Mouse (Mus musculus): ENCODE measurements at regions not wholly inside any gene's neighbourhood (a gene's known extent, or its start where the extent isn't known, plus 50 kb on each side); places are given as distances from the start of the nearest gene placed in this dataset.
"Not testable (repeated sequence)": the region's sequence is repeated elsewhere in the genome, so short reads cannot be mapped to it uniquely, and the experiment has no call there.

DNA sequence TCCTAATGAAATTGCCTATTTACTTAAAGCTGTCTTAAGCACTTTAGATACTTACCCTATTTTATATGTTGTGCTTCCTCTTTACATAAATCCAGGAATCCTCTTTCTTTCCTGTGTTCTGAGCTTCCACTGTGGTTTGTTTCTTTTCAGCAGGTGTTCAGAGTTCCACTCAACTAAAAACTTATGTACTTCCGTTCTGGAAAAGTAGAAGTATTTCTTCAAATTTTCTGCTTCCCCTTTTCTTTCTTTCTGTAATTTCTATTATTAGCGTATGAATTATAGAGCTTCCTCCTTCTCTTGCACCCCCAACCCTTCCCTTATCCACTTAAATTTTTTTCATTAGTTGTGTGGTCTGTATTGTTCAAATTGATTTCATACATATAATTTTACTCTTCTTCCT lies 165.8 kb upstream of the Nudt12 start:
- no peak for DNase-seq (ENCODE audit: low spot score in 2 of 2)

DNA sequence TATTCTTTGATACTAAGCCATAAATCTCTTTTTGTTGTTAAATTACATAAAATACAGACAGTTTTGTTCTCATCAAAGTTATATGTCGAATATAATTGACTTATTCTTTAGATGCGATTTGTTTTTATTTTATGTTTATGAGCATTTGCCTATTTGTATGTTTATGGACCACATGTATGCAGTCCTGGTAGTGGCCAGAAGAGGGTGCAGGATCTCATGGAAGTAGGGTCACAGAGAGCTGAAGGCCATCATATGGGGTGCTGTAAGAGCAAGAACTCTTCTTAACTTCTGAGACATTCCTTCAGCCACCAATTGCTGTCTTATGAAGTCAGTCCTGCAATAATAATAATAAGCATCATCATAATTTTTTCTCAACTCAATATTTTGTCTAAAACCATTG lies 143.2 kb upstream of the Nudt12 start:
- no peak for DNase-seq (ENCODE audit: low spot score in 2 of 2)

DNA sequence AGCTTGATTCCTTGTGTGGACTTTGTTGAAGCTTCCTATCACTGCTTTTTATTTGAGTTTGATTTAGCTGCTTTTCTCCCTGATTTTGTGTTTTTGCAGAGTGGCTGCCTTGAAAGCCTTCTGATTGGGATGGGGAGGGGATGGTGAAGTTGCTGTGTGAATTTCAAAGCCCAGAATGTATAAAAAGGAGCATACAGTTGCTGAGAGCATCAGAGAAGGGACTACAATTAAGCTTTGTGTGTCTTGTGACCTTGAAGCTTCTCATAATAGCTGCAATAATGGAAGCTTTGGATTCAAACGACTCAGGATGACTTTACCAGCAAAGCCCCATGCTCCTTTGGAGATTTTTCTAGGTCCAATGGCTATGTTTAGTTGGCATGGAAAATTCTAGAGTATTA lies 130.6 kb upstream of the Nudt12 start:
- no peak for DNase-seq (ENCODE audit: low spot score in 2 of 2)

- DNase-seq (ENCODE audit: low spot score in 2 of 2), result no peak
Measured at GRCm38 (mm10) chr17:59142995-59143759, 130.0 kb upstream of the Nudt12 start.

DNA sequence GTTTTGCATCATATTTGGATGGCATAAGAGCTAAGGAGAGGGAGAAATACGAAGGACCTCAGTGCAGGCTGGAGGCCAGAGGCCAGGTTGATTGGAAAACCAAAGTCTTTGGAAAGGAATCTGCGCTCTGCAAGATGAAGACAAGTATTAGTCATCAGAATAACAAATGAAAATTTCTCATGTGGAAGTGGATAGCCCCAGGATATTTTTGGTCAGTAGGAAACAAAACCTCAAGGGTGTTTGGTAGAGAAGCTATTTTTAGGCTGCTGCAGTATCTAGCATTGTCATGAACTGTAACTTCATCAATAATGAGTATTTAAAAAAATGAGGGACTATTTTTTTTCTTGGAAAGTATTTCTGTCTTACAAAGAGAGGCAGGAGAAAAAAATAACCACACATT lies 125.6 kb upstream of the Nudt12 start:
- no peak for DNase-seq (ENCODE audit: low spot score in 2 of 2)

GRCm38 (mm10) chr17:59099376-59099775 lies 86.2 kb upstream of the Nudt12 start:
- DNase-seq (ENCODE audit: low spot score in 2 of 2), result peak in 1 of 2 experiments; percentile 55

- DNase-seq (ENCODE audit: low spot score in 2 of 2), result not testable (repeated sequence)
Measured at GRCm38 (mm10) chr17:59076846-59077245, 63.7 kb upstream of the Nudt12 start.

DNA sequence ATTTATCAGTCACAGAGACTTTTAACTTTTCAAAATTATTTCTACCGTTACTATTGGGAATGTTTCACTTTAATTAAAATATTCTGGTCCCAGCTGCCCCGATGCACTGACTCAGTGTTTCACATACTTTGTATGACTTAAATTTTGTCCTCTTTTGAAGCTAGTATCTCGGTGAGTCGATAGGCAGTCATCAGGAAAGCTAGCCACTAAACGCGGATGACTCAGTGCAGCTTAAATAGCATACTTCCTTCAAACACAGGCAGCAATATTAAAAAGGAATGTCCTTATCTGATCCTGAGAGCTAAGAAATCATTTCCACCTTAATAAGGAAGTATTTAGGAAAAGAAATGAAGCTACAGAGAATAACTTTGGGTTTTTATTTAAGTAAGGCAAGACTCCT lies 63.2 kb upstream of the Nudt12 start:
- DNase-seq (ENCODE audit: low spot score in 2 of 2), result not testable (repeated sequence)
